Mouse (Mus musculus) E14TG2a.4 (cell line): ENCODE measurements at regions not wholly inside any gene's neighbourhood (a gene's known extent, or its start where the extent isn't known, plus 50 kb on each side); places are given as distances from the start of the nearest gene placed in this dataset.

ENCODE experiments used
- H3K27me3 ChIP-seq: 2 replicates; pipeline ENCODE4 v1.6.1; 2014; ENCODE audit warnings: low read length, control low read depth; ENCODE audit not compliant: insufficient read depth
- H3K36me3 ChIP-seq: 2 replicates; pipeline ENCODE4 v1.6.1; 2014; ENCODE audit warnings: low read length, control low read depth; ENCODE audit not compliant: insufficient read depth
- H3K4me1 ChIP-seq: replicated peaks from 2 replicates; pipeline ENCODE4 v1.6.1; 2014; ENCODE audit warnings: low read depth, low read length, control low read depth
- H3K4me3 ChIP-seq: replicated peaks from 2 replicates; pipeline ENCODE4 v1.5.1; 2014; ENCODE audit warnings: mild to moderate bottlenecking, low read length
- H3K9me3 ChIP-seq: 2 replicates; pipeline ENCODE4 v1.6.1; 2014; ENCODE audit warnings: low read length, control low read depth
- CTCF ChIP-seq: conservative IDR thresholded peaks from 2 replicates; pipeline ENCODE4 v1.5.1; 2014; ENCODE audit warnings: low read length
- NANOG ChIP-seq: IDR thresholded peaks from 2 replicates; pipeline ENCODE4 v1.6.1; 2014; ENCODE audit warnings: borderline replicate concordance, low read length, mixed read lengths
- POU5F1 ChIP-seq: IDR thresholded peaks from 2 replicates; pipeline ENCODE4 v1.6.1; 2014; ENCODE audit warnings: low read length, borderline replicate concordance

GRCm38 (mm10) chr6:31330868-31331267 lies 67.7 kb upstream of the Mkln1 start:
- no peak for TF ChIP-seq CTCF
- no peak for TF ChIP-seq NANOG
- no peak for TF ChIP-seq POU5F1
- Histone ChIP-seq H3K27me3 (peaks cover 14% of the 10 kb centered on the region), H3K4me3 (no peak overlapping the region), H3K36me3 (no peaks in the 10 kb centered on the region), H3K4me1 (no peaks in the 10 kb centered on the region), H3K9me3 (peaks cover 3% of the 10 kb centered on the region; the same call in 1 of the 2 replicates)

GRCm38 (mm10) chr6:31332254-31332653 lies 66.3 kb upstream of the Mkln1 start:
- H3K27me3 ChIP-seq = peaks cover 12% of the 10 kb centered on the region
- no peaks in the 10 kb centered on the region for H3K36me3 ChIP-seq
- no peak for TF ChIP-seq CTCF
- no peak for TF ChIP-seq POU5F1
- no peak for TF ChIP-seq NANOG
- no peaks in the 10 kb centered on the region for H3K4me1 ChIP-seq
- peaks cover 3% of the 10 kb centered on the region; the same call in 1 of the 2 replicates for H3K9me3 ChIP-seq
- H3K4me3 ChIP-seq = no peak overlapping the region

GRCm38 (mm10) chr6:31332714-31333113 lies 65.8 kb upstream of the Mkln1 start:
- H3K27me3 ChIP-seq = peaks cover 12% of the 10 kb centered on the region
- H3K9me3 ChIP-seq = peaks cover 3% of the 10 kb centered on the region; the same call in 1 of the 2 replicates
- no peaks in the 10 kb centered on the region for H3K4me1 ChIP-seq
- H3K4me3 ChIP-seq = no peak overlapping the region
- TF ChIP-seq NANOG (no peak), POU5F1 (no peak), CTCF (no peak)
- no peaks in the 10 kb centered on the region for H3K36me3 ChIP-seq

- Histone ChIP-seq H3K4me1 (no peaks in the 10 kb centered on the region), H3K4me3 (no peak overlapping the region), H3K36me3 (no peaks in the 10 kb centered on the region), H3K9me3 (peaks cover 3% of the 10 kb centered on the region; the same call in 1 of the 2 replicates), H3K27me3 (peaks cover 12% of the 10 kb centered on the region)
- no peak for TF ChIP-seq NANOG
- TF ChIP-seq POU5F1 = no peak
- no peak for TF ChIP-seq CTCF
Observed at GRCm38 (mm10) chr6:31333228-31333922, 65.2 kb upstream of the Mkln1 start.

- no peak for TF ChIP-seq POU5F1
- TF ChIP-seq CTCF = no peak
- no peak for TF ChIP-seq NANOG
- Histone ChIP-seq H3K9me3 (peaks cover 3% of the 10 kb centered on the region; the same call in 1 of the 2 replicates), H3K4me3 (no peak overlapping the region)
Observed at GRCm38 (mm10) chr6:31334086-31334485, 64.4 kb upstream of the Mkln1 start.

GRCm38 (mm10) chr6:31339122-31339947 lies 59.2 kb upstream of the Mkln1 start:
- Histone ChIP-seq H3K4me1 (peaks cover 7% of the 10 kb centered on the region; the same call in 1 of the 2 replicates), H3K27me3 (peaks cover 13% of the 10 kb centered on the region), H3K4me3 (no peak overlapping the region), H3K9me3 (peaks cover 9% of the 10 kb centered on the region), H3K36me3 (no peaks in the 10 kb centered on the region)
- no peak for TF ChIP-seq POU5F1
- TF ChIP-seq NANOG = no peak
- TF ChIP-seq CTCF = no peak

More at GRCm38 (mm10) chr6:31334086-31334485, 64.4 kb upstream of the Mkln1 start:
- Histone ChIP-seq H3K4me1 (peaks cover 2% of the 10 kb centered on the region; the same call in 1 of the 2 replicates), H3K36me3 (no peaks in the 10 kb centered on the region), H3K27me3 (peaks cover 12% of the 10 kb centered on the region)

GRCm38 (mm10) chr6:31339948-31340250 lies 58.6 kb upstream of the Mkln1 start:
- H3K9me3 ChIP-seq = peaks cover 9% of the 10 kb centered on the region
- peaks cover 13% of the 10 kb centered on the region for H3K4me1 ChIP-seq
- H3K36me3 ChIP-seq = no peaks in the 10 kb centered on the region
- H3K4me3 ChIP-seq = no peak overlapping the region
- TF ChIP-seq POU5F1 (no peak), NANOG (no peak), CTCF (no peak)
- H3K27me3 ChIP-seq = peaks cover 9% of the 10 kb centered on the region

- TF ChIP-seq POU5F1 (no peak), CTCF (no peak), NANOG (no peak)
- no peak overlapping the region for H3K4me3 ChIP-seq
- H3K9me3 ChIP-seq = peaks cover 9% of the 10 kb centered on the region
- H3K4me1 ChIP-seq = peaks cover 22% of the 10 kb centered on the region
- peaks cover 16% of the 10 kb centered on the region for H3K27me3 ChIP-seq
- no peaks in the 10 kb centered on the region for H3K36me3 ChIP-seq
Observed at GRCm38 (mm10) chr6:31345366-31346084, 53.0 kb upstream of the Mkln1 start.
